32 mouse cellular contexts compared by ENCODE assay signal in genomic region chr1:66938446-66938845, GRCm38 (mm10). TPM values are rescaled to one million over a fixed set of nuclear protein-coding genes. Genes with fewer than 3 reads are reported as not detected.
DNase-seq lines count a peak whose midpoint lies in the region; ATAC-seq lines count a peak whose summit lies in the region.
"Had no signal": no experiment of that assay in that cellular context is flagged by ENCODE, and none has a peak within 500 bp of the region (broad histone marks: within the 10 kb centered on the region; RNA-seq: fewer than 3 reads in every experiment).

No protein-coding gene starts in this region.

- intact Hi-C loops in gastrocnemius, postnatal 14 days (cut with DNase I; ENCODE audit: low total_unique reads): no loop called here

- H3K4me3 ChIP-seq in heart, embryonic 14.5 days (ENCODE audit: control insufficient read depth in 1 of 2, insufficient read depth in 1 of 2, low read depth in 1 of 2, low read length in 2 of 2): no peak overlapping the region
- H3K4me3 ChIP-seq in kidney, embryonic 16.5 days (ENCODE audit: low read length): no peak overlapping the region
- H3K4me3 ChIP-seq: embryonic facial prominence, embryonic 13.5 days; forebrain, embryonic 10.5 days; limb, embryonic 10.5 days; limb, embryonic 15.5 days; liver, embryonic 13.5 days; megakaryocyte, embryonic 14.5 days; midbrain, embryonic 12.5 days; neural tube, embryonic 13.5 days had no signal

- no peaks in the 10 kb centered on the region for H3K27me3 ChIP-seq in heart, embryonic 14.5 days (ENCODE audit: control insufficient read depth, insufficient read depth, low read length)
- no peaks in the 10 kb centered on the region for H3K27me3 ChIP-seq in kidney, embryonic 16.5 days (ENCODE audit: insufficient read depth, low read length)
- H3K27me3 ChIP-seq: embryonic facial prominence, embryonic 13.5 days; limb, embryonic 15.5 days; liver, embryonic 13.5 days; megakaryocyte, embryonic 14.5 days; midbrain, embryonic 12.5 days; neural tube, embryonic 13.5 days had no signal

- no peak overlapping the region for H3K4me2 ChIP-seq in heart, embryonic 14.5 days (ENCODE audit: low read length)
- no peak overlapping the region for H3K4me2 ChIP-seq in kidney, embryonic 16.5 days (replicated peaks; ENCODE audit: low read depth, low read length)
- H3K4me2 ChIP-seq: embryonic facial prominence, embryonic 13.5 days; hindbrain, embryonic 14.5 days; limb, embryonic 15.5 days; liver, embryonic 13.5 days; midbrain, embryonic 12.5 days; neural tube, embryonic 13.5 days had no signal

- H3K4me1 ChIP-seq in heart, embryonic 14.5 days (ENCODE audit: control insufficient read depth in 2 of 2, insufficient read depth in 2 of 2, low read length in 2 of 2): peaks cover 11 to 43% of the 10 kb centered on the region in 2 experiments
- H3K4me1 ChIP-seq in kidney, embryonic 16.5 days (ENCODE audit: insufficient read depth, low read length): 0 out of 2 replicates have a peak, but pooled peaks cover 3% of the 10 kb centered on the region
- H3K4me1 ChIP-seq: embryonic facial prominence, embryonic 13.5 days; liver, embryonic 13.5 days; megakaryocyte, embryonic 14.5 days; midbrain, embryonic 12.5 days; neural tube, embryonic 13.5 days had no signal

- 85% methylated on average over 1 of the region's 1 CpGs for WGBS in heart, embryonic 14.5 days
- 45% methylated on average over 1 of the region's 1 CpGs for WGBS in kidney, embryonic 16.5 days

- H3K9me3 ChIP-seq in heart, embryonic 14.5 days (ENCODE audit: control insufficient read depth, low read length): no peaks in the 10 kb centered on the region
- H3K9me3 ChIP-seq in kidney, embryonic 16.5 days (ENCODE audit: low read length): no peaks in the 10 kb centered on the region
- H3K9me3 ChIP-seq: embryonic facial prominence, embryonic 13.5 days; forebrain, embryonic 10.5 days; limb, embryonic 10.5 days; limb, embryonic 15.5 days; liver, embryonic 13.5 days; megakaryocyte, embryonic 14.5 days; midbrain, embryonic 12.5 days; neural tube, embryonic 13.5 days had no signal

- peak overlapping the region; percentile 22 to 72; a peak in 2 of 4 replicates for H3K27ac ChIP-seq in heart, embryonic 14.5 days (replicated peaks in 1 of 2; ENCODE audit: control insufficient read depth in 1 of 2, insufficient read depth in 1 of 2, low read depth in 2 of 2, low read length in 2 of 2)
- H3K27ac ChIP-seq in kidney, embryonic 16.5 days (ENCODE audit: low read length): no peak overlapping the region
- H3K27ac ChIP-seq: embryonic facial prominence, embryonic 13.5 days; forebrain, embryonic 10.5 days; hindbrain, embryonic 14.5 days; limb, embryonic 10.5 days; limb, embryonic 15.5 days; liver, embryonic 13.5 days; midbrain, embryonic 12.5 days; neural tube, embryonic 13.5 days had no signal

- H3K36me3 ChIP-seq in heart, embryonic 14.5 days (ENCODE audit: control insufficient read depth, insufficient read depth, low read length): no peaks in the 10 kb centered on the region
- H3K36me3 ChIP-seq in kidney, embryonic 16.5 days (ENCODE audit: insufficient read depth, low read length): no peaks in the 10 kb centered on the region
- H3K36me3 ChIP-seq: embryonic facial prominence, embryonic 13.5 days; forebrain, embryonic 10.5 days; limb, embryonic 10.5 days; limb, embryonic 15.5 days; liver, embryonic 13.5 days; midbrain, embryonic 12.5 days; neural tube, embryonic 13.5 days had no signal

- peak; percentile 19 for DNase-seq in gastrocnemius, postnatal 25 days
- no peak for DNase-seq in gastrocnemius, postnatal 14 days
- DNase-seq in heart, adult 9 months (ENCODE audit: low spot score in 2 of 2): no peak
- no peak for DNase-seq in kidney, postnatal 14 days
- no peak for DNase-seq in embryo, embryonic 11 days
- DNase-seq: adrenal gland, postnatal 10 days; cerebellum, adult 11 months; cerebellum, adult 9-10 months; gastrocnemius, postnatal 10 days; layer of hippocampus, adult 9-11 months; liver, embryonic 13.5 days; lung, adult 18-20 months; lung, postnatal 4 days; right cerebral cortex, postnatal 4 days; thymus, adult 2 months; thymus, postnatal 36 days had no signal

- no peak for ATAC-seq in heart, embryonic 14.5 days (ENCODE audit: insufficient number of reproducible peaks, insufficient read depth, low FRiP score, low read depth)
- ATAC-seq in kidney, embryonic 16.5 days (ENCODE audit: low FRiP score, low TSS enrichment): 0 out of 2 replicates have a peak, but pooled peaks have one; percentile 35
- ATAC-seq: forebrain, embryonic 16.5 days; intestine, postnatal 0 days; lung, postnatal 0 days; Patski had no signal

- no peak overlapping the region for H3K9ac ChIP-seq in heart, embryonic 14.5 days (ENCODE audit: low read length)
- H3K9ac ChIP-seq in kidney, embryonic 16.5 days (replicated peaks; ENCODE audit: low read length): no peak overlapping the region
- H3K9ac ChIP-seq: embryonic facial prominence, embryonic 13.5 days; hindbrain, embryonic 14.5 days; limb, embryonic 15.5 days; liver, embryonic 13.5 days; midbrain, embryonic 12.5 days; neural tube, embryonic 13.5 days had no signal

RNA-seq across cellular contexts. Expression of gene Myl1, which starts 6.8 kb away (rescaled TPM):
- total RNA-seq in gastrocnemius, postnatal 25 days (2021): over 10,000 TPM; 28,881 to 29,446 TPM
- over 10,000 TPM; 30,782 to 31,244 TPM for total RNA-seq in gastrocnemius, postnatal 14 days (2021)
- polyA plus RNA-seq in heart, embryonic 14.5 days (2014; fragmentation: Nextera tagmentation; extraction: Ambion mirVana): 491 and 610 TPM in 2 replicates
- 27.2 and 28.1 TPM in 2 replicates for polyA plus RNA-seq in kidney, embryonic 16.5 days (2015; fragmentation: Nextera tagmentation; extraction: Ambion mirVana)
- total RNA-seq: hematopoietic stem cell, adult 5-6 weeks; MEL had no signal
- polyA plus RNA-seq: Patski had no signal
